Mouse (Mus musculus) lung, postnatal 10 days (tissue): ENCODE measurements at regions not wholly inside any gene's neighbourhood (a gene's known extent, or its start where the extent isn't known, plus 50 kb on each side); places are given as distances from the start of the nearest gene placed in this dataset.

Experiments used
- DNase-seq: peaks from one replicate; pipeline ENCODE4 v3.0.0; 2021

DNA sequence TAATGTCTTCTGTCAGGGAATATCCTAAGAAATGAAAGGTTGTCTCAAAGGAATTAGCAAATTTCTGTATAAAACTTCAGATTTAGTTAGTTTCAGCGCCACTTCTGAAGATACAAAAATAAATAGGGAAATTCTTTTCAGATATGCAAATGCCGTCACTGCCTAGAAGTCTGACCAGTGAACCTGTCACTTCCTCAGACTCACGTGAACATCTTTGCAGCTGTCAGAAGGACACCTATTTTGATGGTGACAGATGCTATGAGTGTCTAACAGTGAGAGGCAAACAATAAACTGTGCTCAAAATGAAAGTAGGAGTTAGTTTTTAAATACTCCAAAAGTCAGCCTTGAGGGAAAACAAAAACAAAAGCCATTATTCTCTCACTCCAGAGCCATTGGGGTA lies 57.5 kb upstream of the Igf1r start:
- DNase-seq, result no peak

DNA sequence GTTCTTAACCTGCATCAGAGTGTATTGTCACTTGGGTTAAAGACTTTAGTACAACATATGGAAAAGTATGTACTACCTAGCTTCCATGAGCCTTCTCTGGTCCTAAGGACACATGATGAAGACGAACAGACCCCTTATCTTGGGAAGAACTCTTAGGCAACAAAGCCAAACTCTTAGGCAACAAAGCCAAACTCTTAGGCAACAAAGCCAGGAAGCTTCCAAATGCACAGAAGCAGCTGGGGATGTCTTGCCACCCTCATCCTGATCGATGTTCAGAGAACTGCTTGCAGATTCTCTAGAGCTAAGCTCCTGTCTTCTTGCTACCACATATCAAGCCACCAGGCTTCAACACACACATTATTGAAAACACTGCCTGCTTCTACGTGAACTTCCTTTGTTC lies 59.7 kb upstream of the Igf1r start:
- DNase-seq, result no peak

DNA sequence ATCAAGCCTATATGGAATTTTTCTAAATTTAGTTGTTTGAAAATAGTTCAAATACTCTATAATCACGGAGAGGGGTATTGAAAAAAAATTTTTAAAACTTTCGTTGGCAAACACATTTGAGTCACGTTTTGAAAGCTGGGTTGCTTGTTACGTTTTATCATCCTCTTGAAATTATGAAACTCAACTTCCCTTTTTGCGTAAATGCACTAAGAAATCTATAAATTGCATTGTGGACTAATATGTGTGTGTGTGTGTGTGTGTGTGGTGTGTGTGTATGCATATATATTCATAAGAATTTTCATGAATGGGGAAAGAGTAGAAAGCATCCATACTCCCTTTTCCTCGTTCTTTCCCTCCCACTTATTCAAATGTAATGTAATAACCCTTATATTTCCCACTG lies 69.6 kb upstream of the Igf1r start:
- no peak for DNase-seq

DNA sequence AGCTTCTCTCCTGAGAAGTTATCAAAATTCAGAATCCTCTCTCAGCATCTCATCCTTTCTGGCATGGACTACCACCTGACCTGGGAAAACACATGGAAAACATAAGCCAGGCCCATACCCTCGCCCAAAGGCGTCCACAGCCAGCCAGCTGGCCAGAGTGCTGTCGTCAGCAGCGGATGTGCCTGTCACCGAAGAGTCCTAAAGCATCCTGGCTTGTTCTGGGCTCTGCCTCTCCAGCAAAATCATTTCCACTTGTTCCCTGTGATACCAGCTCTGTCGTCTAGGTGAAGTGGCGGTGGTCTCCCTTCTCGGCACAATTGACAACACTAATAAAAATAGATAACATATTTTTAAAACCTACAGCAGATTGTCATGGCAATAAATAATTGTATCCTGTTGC lies 70.0 kb upstream of the Igf1r start:
- DNase-seq, result no peak

DNA sequence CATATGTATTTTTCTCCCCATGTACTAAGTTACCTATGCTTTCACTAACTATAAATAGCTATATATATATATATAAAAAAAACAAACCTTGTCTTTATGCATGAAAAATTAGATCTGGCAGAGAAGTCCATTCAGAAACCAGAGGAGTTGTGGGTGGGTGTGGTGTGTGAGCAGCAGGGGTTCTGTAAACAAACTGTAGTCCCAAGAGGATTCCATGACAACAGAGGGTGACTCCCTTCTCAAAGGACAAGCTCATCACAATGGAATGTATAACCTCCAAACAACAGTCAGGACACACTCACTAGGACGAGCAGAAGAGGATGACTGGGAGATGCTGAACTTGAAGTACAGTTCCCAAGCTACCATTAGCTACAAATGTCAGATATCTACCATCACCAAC lies 74.4 kb upstream of the Igf1r start:
- peak; percentile 47 for DNase-seq

DNA sequence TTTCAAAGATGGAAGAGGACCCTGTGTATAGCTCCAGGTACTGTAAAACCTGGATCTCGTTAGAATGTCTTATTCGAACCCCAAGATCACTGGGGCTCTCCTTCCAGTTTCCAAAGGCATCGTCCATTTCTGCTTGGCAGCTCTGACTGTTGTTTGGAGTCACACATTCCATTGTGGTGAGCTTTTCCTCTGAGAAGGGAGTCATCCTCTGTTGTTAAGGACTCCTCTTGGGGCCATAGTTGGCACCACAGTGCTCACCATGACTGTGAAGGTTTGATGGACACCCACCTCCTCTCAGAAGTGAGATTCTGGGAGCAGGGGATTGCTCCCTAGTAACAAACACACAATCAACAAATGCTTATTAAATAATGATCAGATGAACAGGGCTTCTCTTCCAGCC lies 75.0 kb upstream of the Igf1r start:
- DNase-seq, result peak; percentile 47

DNA sequence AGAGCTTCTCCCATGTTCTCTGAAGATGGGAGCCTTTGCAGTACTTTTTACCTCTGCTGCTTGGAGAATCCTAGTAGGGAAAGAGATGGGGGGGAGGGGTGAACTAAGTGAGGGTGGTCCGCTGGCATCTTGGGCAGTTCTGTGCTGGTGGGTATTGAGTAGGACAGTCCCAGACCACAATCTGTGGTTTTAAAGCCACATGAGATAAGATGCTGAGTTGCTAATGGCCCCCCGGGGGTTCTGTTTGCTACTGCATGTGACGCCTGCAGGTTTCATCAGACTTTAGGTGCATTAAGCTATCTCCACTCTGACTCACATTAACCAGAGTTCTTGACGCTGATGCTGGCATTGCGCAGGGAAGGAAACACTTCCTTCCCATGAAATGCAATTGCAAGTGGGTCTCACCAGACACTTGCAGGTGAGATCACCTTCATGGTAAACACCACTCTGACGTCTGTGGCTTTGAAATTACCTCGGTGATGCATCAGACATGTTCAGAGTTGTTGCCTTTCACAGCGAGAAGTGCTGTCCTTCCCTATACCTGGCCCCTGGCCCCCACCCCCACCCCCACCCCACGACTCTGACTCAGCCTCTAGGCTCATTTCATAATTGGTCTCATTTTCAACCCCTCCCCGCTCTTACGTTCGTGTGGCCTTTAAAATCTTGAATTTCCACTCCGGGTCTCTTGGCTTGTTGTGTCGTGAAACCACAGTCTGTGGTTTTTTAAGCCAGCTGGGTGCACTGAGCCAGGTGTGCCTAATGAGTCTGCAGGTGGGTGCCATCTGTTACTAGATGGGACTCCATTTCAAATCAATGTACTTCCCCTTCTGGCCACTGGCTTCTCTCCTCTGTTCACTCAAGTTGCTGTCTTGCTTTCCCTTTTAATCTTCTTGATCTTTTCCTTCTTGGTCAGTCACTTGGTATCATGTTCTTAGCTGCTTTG lies 94.8 kb upstream of the Synm start:
- no peak for DNase-seq

DNA sequence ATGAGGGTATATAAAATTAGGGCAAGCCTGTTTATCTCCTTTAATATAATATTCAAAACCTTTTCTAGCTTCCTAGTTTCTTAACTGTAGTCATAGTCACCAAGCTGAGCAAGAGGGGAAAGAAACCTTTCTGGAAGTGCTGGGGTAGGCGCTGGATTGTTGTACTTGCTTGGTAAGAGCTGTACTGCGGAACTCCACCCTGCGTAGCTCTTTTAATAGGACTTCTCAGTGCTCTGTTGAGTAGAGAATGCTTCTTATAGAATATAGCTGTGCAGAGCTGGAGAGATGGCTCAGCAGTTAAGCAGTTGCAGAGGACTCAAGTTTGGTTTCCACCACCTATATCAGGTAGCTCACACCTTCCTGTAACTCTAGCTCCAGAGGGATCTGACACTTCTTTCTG lies 93.3 kb upstream of the Synm start:
- DNase-seq, result no peak

DNA sequence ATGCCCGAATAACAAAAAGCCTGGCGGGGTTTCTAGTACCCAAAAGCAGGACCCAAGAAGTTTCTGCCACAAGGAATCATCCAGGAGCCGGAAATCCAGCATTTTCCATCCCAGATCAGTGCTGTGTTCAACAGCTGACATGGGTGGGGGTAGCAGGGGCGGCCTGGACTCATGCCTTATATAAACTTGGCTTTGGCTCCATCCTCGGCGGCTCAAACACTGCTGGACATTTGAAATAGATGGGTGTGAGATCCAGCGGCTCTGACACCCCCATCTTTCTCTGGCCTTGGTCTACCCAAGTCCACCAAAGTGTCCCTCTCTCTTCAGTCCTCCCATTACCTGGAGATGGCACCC lies 89.9 kb upstream of the Synm start:
- peak; percentile 45 for DNase-seq

DNA sequence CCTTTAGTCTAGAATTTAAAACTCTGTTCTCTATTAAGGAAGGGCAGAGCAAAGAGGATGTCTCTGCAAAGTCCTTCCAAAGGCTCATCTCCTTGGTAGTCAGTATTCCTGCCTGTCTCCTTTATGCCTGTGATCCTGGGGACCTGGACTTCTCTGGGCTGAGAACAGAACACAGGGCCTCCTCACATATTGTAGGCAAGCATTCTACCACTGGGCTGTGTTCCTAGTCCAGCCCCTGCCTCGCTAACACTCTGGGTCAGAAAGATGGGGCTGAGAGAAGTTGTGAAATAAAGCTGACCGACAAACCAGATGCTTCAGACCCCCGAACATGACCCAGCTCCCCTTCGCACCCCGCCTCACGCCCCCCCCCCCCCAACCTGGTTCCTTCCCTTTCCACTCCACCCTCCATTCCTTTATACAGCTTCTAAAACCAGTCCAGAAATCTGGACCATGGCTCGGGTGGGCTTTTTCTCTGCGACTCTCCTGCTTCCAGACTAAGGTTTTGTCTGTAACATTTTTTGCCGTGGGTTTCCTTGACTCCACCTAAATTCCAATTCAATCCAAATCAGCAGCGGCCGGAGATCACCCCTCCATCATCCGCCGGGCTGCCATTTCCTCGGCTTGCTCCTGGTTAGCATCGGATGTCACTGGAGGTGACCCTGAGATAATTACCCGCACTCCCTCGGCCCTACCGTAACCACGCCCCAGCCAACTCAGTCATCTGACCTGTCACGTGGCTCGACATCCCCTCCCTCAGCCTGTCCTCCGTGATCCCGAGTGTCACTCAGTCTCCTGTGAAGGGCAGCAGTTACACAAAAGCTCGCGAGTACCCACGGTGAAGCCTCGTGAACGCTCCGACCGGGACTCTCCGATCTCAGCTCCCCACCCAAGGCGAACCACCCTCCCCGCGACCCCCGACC lies 89.3 kb upstream of the Synm start:
- peak; percentile 82 for DNase-seq

DNA sequence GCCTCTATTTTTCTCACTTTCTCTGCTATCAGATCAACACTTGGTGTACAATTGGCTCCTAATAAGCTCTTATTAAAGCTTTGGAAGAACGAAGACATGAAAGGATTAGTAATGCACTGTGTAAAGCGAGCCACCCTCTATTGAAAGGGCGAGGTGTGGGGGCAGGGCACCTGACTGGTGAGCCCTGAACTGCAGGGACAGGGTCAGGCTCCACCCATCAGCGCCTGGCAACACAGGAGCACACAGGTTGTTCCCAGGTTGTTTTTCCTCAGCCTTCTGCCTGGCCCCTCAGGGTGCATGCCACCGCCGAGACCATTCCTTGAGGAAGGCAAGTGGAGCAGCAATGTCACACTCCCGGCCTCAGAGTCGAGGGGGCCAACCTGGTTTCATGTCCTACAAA lies 87.3 kb upstream of the Synm start:
- DNase-seq, result no peak

DNA sequence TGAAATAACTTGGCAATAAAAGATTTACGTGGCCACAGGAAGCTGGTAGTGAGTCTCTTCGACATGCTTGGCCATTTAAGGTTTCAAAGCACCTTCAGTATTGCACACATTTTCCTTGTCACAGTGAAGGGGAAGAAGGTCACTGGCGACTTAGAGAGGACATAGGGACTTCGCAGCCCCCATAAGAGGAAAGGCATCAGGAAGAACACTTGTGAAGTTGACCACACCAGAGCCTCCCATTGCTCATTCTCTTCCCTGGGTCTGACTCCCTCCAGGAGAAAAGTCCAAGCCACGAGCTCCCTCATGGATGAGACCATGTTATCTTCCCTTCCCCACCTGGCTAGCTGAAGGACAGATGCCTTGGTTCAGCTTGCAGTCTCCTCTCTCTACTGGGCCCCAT lies 77.4 kb upstream of the Synm start:
- DNase-seq, result no peak

DNA sequence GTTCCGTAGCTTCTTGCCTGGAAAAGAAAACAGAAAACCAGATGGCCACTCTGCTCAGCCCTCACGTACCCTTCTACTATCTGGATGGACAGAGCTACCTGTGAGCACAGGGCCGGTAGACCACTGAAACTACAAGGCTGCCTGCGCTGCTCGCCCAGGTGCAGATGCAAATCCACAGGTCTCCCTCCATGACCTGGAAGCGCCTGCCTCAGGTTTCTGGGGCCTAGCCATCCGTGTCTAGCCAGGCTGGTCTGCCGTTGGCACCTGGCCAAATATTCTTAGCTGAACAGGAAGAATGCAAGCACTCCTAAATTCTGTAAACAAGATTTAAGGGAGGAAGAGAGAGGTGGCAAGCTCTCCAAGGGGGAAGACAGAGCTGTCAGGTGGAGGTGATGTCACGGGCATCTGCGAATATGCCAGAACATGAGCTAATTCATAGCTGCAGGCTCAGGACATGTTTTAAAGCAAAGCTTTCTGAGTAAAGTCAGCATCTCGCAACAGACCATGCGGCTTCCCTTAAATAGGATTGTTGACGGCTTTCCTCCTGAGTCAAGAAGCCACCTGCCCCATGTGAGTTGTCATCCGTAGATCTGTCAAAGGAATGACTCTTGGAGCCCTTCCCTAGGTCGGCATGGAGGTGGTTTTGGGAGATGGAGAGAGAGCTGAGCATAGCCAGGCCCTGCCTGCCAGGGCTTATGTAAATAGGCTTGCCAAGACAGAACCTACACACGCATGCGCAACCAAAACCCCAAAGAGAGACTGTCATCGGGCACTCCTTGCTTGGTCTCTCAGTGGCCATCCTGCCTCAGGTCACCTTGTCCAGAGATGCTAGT lies 76.8 kb upstream of the Synm start:
- DNase-seq, result peak; percentile 14

DNA sequence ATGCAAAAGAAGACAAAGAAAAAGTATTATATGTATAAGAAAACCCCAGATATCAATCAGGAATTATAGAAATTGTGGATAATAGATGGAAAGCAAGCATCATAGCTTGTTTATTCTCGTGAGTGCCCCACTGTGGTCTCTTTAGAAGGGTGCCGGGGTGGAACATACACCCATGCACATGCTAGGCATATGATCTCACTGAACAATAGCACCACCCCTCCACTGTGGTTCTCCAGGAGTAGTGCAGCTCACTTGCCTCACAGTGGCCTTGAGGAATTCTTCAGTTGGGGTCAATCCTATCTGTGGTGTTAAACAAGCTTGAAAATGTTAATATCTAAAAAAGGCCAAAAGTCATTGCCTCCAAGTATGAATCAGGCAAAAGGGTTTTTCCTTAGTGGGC lies 72.2 kb upstream of the Synm start:
- DNase-seq, result no peak

DNA sequence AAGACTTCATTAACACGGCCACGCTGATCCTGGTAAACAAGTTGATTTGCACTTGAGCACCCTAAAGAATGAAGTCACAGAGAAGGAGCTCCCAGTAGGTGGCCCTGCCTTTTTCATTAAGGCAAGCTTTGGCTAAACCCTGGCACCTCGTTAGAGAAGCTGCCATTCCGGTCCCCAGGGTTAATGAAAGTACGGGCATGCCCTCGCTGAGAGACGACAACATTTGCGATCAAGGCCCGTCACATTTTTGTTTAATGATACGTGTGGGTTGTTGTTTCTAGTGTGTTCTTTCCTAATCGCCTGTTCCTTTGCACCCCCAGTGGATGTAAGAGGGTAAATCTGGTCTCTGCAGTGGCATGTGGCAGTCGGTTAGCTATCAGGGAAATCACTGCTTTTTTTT lies 67.8 kb upstream of the Synm start:
- no peak for DNase-seq

DNA sequence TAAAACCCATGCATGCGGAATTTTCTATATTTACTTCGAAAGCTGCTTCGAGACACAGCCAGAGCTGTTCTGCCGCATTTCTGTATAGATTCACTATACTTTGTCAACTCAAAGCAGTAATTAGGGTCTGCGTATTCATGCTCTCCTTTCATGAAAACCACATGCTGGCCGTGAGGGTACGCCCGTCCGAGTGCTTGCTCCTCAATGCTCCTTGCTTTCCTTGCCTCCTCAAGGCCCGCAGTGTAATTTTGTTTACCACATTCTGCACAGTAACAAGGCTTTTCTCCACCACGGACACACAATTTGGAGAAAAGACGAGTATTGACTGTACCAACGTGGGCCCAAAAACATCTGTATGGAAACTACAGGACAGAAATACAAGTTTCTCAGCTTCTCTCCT lies 67.4 kb upstream of the Synm start:
- no peak for DNase-seq

DNA sequence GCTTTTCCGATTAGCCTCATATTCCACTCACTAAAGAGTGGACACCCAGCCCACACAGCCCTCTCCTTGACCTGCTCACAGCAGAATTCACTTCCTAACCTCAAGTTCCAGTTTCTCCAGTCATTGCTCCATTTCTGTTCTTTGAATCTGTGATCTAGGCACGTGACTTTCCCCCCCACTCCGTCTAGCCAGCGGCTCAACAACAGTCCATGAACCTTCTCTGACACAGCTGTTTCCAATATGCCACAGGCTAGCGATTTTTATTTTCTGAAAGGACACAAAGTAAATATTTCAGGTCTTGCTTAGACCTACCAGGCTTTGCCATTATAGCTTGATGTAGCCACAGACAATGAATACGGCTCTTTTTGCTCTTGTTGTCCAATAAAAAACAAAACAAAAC lies 66.8 kb upstream of the Synm start:
- no peak for DNase-seq

DNA sequence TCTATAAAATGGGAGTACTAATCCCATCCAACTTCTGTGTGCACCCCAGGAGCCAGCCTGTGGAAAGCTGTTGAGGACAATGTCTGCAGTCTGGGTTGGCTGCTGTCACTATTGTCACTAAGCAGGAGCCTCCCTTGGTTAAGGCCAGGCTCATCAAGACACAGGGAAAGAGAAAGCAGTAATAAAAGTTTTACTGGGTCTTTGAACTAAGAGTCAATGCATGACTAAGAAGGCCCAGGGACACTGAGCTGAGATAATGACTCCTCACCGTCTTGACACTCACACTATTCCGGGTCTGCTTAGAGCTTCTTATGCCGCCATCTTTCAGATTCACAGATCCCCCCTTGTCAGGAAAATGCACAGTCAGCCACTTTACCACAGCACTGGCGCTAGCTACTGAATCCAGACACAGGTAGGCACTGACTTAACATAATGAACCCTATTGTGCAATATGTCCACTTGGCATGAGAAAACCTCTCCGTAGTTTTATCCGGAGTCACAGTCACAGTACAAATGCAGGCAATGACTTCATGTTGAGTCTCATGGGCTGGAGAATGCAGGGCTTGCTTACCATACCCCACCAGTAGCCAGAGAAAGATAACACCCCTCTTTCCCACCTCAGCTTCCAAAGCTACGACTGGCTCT lies 66.2 kb upstream of the Synm start:
- no peak for DNase-seq

DNA sequence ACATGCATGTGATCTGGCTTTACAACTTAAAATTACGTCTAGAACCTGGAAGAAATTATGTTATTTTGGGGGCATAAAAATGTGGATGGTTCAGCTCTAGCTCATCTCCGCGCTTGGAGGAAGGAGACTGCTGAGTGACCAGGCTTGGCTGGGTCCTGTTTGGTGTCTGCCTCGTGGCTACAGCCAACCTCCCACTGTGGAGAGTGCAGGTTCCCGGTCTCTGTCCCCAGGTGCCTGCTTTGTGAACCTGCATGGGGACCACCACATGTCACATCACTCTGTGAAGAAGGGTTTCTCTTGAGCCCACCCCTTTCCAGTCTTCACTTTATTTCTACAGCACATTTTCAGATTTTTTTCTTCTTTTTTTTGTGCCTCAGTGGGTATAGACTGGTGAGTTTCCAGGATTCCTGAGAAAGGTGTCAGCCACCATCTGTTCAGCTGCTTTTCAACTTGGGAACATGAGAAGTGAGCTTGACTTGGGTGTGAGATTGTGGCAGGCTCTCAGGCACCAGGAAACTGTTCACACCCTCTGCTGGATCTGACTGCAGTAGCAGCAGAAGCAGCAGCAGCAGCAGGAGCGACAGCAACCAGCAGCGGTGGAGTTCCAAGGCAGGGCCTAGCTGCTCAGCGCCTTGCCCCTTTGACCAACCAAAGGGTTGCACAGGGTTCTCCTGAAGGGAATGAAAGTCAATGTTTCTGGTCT lies 64.6 kb upstream of the Synm start:
- no peak for DNase-seq

DNA sequence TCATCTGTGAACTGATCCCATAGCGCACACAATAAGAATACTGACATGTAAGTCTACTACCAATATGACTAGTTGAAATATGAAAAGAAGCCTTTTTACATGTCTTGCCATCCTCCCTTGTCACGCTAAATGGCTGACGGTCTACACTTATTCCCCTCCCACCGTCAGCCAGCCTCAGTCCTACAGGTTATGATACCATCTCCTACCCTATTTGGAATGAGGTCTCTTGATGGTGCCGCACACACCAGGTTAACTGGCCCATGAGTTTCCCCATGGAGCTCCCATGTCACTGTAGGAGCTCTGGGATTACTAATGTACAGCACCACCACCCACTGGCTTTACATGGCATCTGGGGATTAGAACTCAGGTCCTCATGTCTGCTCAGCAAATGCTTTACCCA lies 60.0 kb upstream of the Synm start:
- no peak for DNase-seq

DNA sequence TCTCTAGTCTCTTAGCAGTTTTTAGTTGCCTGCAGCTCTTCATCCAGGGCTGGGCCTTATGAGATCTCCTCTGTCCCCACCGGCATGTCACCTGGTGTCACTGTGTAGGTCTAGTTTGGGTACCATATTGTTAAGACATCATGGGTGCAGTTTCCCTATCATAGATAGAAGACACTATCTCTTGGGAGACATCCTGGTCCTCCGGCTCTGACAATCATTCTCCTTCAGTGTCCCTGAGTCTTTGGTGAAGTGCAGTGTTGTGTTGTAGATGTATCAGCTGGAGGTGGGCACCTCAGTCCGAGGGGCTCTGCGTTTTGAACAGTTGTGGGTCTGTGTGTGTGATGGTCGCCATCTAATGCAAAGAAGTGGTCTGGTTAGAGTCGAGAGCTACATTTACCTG lies 58.0 kb upstream of the Synm start:
- no peak for DNase-seq

DNA sequence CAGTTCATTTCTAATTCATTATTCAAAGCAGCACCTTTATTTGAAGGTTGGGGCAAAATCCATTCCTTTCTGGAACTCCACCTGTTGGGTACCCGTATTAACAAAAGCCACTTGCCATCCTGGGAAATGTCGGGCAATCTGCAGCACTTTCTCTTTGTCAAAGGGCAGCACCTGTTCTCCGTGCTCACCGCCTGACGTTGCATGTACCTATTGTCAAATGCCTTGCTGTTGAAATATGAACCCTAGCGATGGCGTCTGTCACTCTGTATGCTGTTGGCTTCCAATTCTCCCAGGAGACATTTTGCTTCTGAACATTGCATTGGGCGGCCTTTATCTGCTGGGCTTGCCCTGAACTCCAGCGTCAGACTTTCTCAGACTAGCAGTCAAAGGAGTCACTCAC lies 55.3 kb upstream of the Synm start:
- DNase-seq, result no peak
